Mouse (Mus musculus) spleen, postnatal 10 days (tissue): ENCODE measurements around the gene Tcf3.

Experiments used
- DNase-seq, 2 experiments: peaks; one replicate each; pipeline ENCODE4 v3.0.0; 2021 to 2022; ENCODE audit warnings: low spot score in 2 of 2

Gene Tcf3

GRCm38 (mm10) chr10:80433513-80434232, at the start of gene Tcf3:
TSS of gene Tcf3 (minus strand) at chr10:80433647.
- DNase-seq: peak; percentile 96 to 98

DNA sequence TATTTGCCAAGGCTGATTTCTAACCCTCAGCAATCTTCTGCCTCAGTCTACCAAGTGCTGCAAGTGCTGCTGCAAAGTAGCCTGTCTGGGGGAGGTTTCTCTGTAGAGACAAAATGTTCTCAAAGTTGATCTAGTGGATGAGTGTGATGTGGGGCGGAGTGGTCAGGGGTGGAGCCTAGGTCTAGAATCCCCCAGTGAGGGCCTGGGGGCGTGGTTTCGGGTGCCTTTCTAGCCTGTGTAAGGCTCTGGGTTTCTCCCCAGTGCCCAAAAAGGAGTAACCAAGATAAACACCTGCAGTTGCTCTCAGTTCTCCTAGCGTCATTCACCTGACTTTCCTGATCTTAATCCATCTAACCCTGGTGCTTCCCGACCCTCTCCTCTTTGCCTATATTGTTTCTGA, 47.6 kb upstream of the Tcf3 start:
- peak in 1 of 2 experiments; percentile 62 for DNase-seq

GRCm38 (mm10) chr10:80478531-80478930, 45.1 kb upstream of the Tcf3 start:
- DNase-seq: no peak

- DNase-seq: peak; percentile 90 to 94
Observed at GRCm38 (mm10) chr10:80475290-80475959, 42.0 kb upstream of the Tcf3 start.

GRCm38 (mm10) chr10:80465066-80465465, 31.6 kb upstream of the Tcf3 start:
- no peak for DNase-seq

DNA sequence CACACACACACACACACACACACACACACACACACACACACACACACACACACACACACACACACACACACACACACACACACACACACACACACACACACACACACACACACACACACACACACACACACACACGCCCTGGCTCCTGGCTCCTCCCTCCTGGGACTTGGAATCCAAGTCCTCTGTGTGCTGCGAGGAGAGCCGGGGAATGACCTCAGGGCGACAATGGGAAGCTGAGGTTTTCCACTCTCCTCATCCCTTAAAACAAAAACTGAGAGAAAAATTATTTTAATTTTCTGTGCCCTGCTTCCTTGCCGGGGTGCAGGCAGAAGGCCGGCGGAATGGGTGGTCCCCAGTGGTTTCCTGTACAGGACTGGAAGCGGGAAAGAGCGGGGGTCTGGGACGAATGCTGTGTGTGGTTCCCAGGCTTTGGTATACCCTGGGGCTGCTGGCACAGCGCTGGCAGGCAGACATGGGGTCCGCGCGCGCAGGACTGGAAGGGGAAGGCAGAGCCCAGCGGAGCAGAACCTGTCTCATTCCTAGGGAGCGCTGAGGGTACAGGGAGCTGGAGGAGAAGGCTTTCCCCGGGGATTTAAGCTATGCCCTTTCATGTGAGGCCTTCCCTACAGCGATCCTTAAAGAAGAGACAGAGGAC, 31.1 kb upstream of the Tcf3 start:
- DNase-seq: no peak

DNA sequence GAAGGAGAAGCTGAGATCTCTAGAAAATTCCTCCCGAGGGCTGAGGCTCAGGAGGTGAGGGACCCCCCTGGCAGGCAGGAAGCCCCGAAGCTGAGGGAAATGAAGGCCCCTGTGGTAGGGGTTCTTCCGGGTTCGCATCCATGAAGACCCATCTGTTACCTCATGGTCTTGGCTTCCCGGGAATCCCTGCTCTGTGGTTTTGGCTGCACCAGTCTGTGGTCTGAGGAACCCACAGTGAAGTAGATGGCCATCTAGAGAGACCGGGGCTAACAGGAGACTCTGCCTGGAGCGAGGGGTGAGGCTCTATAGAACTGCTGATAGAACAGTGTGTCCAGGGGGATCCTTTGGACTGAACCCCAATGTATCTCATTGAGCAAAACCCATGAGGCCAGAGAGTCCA, 27.9 kb upstream of the Tcf3 start:
- no peak for DNase-seq

DNA sequence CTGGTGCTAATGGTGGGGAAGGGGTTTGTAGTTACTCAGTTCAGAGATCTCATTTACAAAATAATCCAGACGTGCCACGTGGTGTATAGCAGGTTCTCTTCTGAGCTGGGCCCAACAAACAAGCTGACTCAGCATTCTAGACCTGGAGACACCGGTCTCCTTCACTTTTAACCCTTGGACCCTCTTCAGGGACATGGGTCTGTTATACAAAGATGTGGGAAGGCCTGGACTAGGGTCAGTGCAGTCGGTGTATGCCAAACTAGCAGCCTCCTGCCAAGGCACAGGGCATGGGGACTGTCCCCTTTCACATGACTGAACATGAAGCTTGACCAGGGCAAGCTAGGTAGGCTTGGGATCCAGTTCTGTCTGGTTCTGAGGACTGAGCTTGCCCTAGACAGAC, 26.9 kb upstream of the Tcf3 start:
- no peak for DNase-seq

DNA sequence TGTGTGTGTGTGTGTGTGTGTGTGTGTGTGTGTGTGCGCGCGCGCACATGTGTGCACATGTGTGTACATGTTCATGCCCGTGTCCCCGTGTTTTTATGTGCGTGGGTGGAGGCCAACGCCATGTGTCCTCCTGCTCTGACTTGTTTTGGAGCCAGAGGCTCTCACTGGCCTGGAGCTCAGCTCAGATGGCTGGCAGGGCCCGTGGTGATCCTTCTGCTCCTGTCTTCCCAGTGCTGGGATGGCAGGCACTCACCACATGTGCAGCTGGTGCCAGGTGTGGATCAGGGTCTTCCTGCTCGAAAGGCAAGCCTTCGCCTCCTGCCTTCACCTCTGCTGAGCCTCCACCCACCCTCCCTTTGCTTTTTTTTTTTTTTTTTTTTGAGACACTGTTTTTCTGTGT, 26.2 kb upstream of the Tcf3 start:
- DNase-seq: no peak

DNA sequence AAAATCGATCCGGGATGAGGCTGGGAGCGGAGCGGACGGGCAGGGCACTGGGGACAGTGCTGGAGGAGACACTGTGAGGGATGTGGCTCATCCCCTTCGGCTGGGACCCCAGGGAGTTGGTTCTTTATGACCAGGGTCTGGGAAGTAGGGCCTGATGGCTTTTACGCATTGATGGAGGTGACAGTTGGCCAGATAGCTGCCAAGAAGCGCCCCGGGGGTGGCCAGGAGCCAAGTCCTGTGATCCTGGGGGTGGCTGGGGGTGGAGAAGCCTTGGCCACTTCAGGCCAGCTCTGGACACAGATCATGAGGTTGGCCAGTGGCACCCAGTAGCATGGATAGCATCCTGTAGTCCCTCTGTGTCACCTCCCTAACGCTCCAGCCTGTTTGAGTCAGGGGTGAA, 25.8 kb upstream of the Tcf3 start:
- DNase-seq: no peak

DNA sequence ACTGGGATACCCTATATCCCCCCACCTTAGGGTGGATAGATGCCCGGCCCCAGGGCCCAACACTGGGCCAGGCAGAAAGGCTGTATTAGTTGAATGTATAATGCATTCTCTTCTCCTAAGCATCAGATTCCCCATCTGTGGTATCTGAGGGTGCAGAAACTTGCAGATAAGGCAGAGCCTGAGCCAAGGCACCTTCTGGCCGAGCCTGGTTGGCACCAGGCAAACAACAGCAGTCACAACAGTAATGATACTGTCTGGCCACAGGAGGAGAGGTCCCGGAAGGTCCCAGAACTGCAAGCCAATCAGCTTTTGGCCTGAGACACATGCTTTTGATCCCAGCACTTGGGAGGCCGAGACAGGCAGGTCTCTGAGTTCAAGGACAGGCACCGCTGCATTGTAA, 22.2 kb upstream of the Tcf3 start:
- no peak for DNase-seq

DNA sequence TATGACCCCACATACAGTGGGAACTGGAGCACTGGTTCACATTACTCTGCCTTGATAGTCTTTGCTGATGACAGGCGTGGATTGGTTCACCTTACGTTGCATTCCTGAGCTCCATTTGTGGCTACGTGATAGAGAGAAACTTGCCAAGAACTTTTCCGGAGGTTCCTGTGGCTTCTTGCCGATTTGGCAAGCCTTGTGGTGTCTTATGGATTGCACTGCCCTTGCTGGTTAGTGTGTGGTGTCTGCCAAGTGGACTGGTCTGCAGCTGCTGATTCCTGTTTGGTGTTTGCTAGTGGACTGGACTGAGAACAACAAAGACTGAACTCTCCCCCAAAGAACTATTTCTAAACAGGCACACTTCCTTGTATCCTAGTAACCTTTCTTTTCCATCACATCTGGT, 21.3 kb upstream of the Tcf3 start:
- DNase-seq: no peak

GRCm38 (mm10) chr10:80453601-80454000, 20.2 kb upstream of the Tcf3 start:
- DNase-seq: no peak

- DNase-seq: no peak
Observed at GRCm38 (mm10) chr10:80450599-80450998, 17.2 kb upstream of the Tcf3 start.

DNA sequence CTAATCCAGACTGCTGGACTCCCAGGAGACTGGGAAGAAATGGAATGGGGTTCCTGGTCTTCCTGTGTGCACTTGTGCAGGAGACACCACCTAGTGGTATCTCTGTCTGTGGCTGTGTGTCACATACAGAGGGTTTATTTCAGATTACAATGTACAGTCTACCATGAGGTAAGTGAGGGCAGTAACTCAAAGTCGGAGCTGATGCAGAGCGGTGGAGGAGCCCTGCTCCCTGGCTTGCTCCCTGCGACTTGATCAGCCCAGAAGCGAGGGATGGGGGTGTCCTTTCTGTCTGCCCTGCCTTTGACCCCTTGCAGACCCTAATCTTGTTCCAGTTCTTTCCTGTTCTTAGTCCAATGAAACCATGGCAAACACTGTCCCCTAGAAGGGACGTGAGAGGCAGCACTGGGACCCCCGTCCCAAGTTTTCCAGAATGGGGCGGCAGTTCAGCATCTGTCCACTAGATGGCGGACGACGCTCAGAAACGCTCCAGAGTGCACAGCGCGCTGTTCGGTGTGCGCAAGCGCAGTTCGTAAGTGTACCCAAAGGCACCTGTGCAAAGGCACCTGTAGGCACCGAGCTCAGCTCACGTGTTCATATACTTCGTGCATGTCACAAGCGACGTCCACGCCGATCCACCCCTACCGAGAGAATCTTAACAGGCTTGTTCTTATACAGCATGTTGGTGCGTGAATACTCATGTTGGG, 12.6 kb upstream of the Tcf3 start:
- DNase-seq: peak; percentile 79 to 88

- no peak for DNase-seq
Observed at GRCm38 (mm10) chr10:80445052-80445451, 11.6 kb upstream of the Tcf3 start.

GRCm38 (mm10) chr10:80444339-80445045, 11.0 kb upstream of the Tcf3 start:
- peak in 1 of 2 experiments; percentile 64 for DNase-seq

- DNase-seq: no peak
Observed at GRCm38 (mm10) chr10:80443575-80444278, 10.3 kb upstream of the Tcf3 start.

DNA sequence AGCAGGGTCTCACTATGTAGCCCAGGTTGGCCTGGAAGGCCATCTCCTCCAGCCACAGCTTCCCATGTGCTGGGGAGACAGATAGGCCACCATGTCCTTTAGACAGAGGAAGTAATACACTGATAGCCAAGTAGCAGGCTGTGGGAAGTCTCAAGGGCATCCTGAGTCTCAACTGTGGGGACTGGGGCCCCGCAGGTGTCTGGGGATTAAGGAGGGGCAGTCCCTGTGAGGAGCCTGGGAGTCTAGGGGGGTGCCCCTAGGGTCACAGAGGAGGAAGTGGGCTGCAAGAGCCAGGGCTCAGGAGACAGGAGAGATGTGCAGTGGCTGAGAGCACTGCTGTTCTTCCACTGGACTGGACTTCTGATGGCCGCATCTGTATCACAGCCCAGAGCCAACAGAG, 9.5 kb upstream of the Tcf3 start:
- DNase-seq: peak in 1 of 2 experiments; percentile 59

DNA sequence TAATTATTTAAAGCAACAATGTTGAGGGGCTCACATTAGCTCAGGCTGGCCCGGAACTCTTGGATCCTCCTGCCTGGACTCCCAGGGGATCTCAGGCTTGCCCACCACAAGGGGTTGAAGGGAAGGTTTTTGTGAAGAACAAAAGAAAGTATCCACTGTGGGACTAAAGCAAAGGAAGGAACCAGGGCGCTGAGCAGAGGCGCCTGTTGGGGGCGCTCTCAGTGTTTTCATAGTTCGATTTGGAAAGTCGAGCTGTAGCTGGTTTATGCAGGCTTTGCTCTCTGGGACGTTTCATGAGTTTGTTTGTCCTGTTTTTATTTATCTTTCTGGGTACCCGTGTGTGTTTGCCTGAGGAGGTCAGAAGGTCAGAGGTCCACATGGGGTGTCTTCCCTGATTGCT, 8.2 kb upstream of the Tcf3 start:
- no peak for DNase-seq

GRCm38 (mm10) chr10:80440031-80440430, 6.6 kb upstream of the Tcf3 start:
- DNase-seq: no peak
